Mouse (Mus musculus): Measurements from ENCODE around the gene Hyal2. TPM values are rescaled to one million over a fixed set of nuclear protein-coding genes. Genes with fewer than 3 reads are reported as not detected.
A peak's percentile ranks its signal among the peaks of the same experiment; 100 is the strongest.
"Not testable (repeated sequence)": the region's sequence is repeated elsewhere in the genome, so short reads cannot be mapped to it uniquely, and the experiment has no call there.

Hyal2 gene
- polyA plus RNA-seq, 1 experiment: 11.1 TPM

DNA sequence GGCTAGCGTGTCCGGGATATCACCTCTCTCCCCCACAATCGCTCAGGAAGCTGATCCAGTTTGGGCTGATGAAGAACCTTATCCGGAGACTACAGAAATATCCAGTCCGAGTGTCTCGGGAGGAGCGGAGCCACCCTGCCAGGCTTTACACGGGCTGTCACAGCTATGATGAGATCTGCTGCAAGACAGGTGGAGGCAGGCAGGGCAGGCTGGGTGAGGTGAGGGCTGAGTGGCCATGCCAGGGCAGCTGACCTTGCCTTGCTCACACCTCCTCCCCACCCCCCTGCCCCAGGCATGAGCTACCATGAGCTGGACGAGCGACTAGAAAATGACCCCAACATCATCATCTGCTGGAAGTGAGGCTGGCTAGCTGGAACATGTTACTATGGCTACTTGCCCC, 22.5 kb upstream of the Hyal2 start:
- no peak for DNase-seq (ENCODE audit: extremely low spot score in 1 of 2, low spot score in 1 of 2)

DNA sequence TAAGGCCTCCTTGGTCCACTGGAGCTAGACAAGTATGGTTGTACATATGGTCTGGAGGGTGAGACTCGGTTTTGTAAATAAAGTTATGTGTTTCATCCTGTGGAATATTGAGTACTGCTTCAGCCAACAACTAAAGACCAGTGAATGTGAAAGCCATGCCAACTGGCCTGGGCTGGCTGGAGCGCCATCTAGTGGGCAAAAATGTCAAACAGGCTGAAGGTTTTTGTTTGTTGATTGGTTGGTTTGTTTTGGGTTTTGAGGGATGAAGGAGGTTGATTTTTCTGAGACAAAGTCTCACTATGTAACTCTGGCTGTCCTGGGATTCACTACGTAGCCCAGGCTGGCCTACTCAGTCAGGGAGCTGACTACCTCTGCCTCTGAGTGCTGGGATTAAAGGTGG, 22.1 kb upstream of the Hyal2 start:
- peak in 1 of 2 experiments; percentile 86 for DNase-seq (ENCODE audit: extremely low spot score in 1 of 2, low spot score in 1 of 2)

DNA sequence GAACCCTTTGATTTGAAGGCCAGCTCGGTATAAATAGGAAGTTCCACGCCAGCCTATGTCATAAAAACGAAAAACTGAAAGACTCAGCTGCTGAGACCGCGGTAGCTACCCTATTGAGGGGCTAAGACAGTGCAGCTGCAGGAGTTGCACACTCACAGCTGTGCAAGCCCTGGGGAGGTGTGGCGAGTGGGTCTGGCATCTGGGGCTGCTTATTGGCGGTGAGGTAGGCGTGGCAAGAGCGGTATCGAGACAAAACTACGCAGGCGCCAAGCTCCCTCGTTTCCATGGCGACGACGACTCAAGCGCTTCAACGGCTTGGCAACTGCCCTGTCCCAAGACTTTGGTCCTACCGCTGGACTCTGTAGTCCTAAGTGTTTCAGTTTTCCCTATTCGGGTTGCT, 20.7 kb upstream of the Hyal2 start, which contains the start of gene Zmynd10:
TSS of gene Zmynd10 (plus strand) at position 273 of the 400 bp plus-strand sequence.
- peak; percentile 83 to 92 for DNase-seq (ENCODE audit: extremely low spot score in 1 of 2, low spot score in 1 of 2)

DNA sequence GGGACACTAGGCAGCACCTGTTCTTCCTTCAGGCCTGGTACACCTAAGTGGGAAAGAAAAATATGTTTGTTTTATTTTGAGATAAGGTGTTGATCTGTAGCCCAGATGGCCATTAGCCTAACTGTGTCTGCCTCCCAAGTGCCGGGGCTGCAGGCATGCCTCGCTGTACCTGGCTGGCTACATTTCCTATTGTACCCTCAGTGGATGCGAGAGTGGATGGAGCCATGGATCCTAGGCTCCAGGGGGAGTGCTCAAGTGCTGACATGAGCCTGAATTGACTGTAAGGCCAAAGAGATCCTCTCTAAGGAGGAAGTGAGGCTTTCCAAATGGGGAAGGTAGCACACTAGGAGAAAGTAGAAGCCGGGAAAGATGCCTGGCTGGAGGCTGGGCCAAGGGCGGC, 19.8 kb upstream of the Hyal2 start:
- DNase-seq (ENCODE audit: extremely low spot score in 1 of 2, low spot score in 1 of 2): no peak

DNA sequence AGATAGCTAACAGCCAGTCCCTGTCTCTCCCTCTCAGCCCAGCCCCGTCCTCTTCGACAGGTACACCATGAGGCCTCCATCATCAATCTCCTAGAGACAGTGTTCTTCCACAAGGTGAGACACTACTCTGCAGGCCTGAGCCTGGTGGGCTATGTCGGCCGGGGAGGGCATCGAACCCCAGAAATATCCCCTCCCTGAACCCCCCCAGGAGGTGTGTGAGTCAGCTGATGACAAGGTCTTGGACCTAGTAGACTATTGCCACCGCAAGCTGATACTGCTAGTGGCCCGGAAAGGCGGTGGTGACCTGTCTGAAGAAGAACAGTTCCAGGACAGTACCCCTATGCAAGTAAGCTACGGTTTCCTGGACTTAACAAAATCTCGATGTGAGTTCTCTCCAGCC, 18.9 kb upstream of the Hyal2 start:
- DNase-seq (ENCODE audit: extremely low spot score in 1 of 2, low spot score in 1 of 2): no peak

DNA sequence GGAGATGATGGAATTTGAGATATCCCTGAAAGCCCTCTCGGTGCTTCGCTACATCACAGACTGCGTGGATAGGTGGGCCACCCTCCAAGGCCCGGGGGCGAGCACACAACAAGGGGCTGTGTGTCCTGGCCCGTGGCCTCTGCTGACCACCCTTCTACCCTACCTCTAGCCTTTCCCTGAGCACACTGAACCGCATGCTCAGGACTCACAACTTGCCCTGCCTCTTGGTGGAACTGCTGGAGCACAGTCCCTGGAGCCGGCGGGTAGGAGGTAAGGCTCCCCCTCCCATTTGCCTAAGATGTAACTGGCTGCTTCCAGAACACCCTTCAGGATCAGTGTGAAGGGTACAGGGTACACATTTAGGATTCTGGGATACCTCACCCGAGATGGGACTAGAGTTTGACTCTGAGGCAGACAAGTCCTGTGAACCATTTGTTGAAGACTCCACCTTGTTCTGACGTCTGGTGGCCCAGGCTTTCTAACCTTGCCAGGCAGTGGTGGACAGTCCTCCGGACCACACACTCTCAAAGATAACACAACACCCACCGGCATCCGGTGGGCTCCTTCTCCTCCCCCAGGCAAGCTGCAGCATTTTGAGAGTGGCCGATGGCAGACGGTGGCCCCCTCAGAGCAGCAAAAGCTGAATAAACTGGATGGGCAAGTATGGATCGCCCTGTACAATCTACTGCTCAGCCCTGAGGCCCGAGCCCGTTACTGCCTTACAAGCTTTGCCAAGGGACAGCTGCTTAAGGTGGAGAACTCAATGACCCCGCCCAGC, 18.3 kb upstream of the Hyal2 start:
- no peak for DNase-seq (ENCODE audit: extremely low spot score in 1 of 2, low spot score in 1 of 2)

DNA sequence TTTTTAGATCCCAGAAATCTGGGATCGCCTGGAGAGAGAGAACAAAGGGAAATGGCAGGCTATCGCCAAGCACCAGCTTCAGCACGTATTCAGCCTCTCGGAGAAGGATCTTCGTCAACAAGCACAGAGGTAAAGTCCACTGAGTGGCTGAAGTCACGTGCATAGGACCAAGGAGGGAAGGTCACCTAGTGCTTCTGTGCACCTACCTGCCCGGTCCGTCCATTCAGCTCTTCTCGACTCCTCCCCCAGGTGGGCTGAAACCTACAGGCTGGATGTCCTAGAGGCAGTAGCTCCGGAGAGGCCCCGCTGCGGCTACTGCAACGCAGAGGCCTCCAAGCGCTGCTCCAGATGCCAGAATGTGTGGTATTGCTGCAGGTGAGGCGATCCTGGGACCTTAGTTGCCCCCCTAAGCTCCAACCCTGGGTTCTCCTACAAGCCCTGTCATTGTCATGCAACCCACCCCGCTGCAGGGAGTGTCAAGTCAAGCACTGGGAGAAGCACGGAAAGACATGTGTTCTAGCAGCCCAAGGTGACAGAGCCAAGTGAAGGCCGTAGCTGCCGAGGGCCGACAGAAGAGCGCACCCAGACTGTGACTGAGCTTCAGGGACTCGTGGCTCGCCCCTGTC, 17.1 kb upstream of the Hyal2 start:
- DNase-seq (ENCODE audit: extremely low spot score in 1 of 2, low spot score in 1 of 2): no peak

DNA sequence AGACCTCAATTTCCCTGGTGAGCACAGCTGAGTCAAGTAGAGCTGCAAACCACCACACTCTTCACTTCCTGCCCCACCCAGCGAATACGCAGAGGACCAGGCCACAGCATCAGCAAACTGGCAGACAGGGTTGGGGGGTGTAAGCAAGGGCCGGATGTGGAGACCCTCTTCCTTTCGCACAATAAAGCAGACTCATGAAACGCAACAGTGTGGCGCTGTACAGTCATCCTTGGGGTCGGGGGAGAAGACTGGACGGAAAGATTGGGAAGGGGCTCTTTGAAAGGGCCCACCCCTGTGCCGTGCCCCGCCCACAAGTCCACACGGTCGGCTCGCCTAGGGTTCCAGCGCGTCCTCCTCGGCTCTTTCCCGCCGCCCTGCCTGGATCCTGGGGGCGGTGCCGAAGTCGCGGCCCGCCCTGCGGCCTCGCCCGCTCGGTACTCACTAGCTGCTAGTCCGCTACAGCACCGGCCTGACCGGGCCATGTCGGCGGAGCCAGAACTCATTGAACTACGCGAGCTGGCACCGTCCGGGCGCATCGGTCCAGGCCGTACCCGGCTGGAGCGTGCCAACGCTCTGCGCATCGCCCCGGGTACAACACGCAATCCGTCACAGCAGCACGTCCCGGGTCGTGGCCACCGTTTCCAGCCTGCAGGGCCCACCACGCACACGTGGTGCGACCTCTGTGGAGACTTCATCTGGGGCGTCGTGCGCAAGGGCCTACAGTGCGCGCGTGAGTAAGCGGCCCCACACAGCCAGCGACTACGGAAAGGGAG, 16.4 kb upstream of the Hyal2 start, which contains the start of gene Rassf1:
TSS of gene Rassf1 (plus strand) at position 439 of the 773 bp plus-strand sequence.
- no peak for DNase-seq (ENCODE audit: extremely low spot score in 1 of 2, low spot score in 1 of 2)

DNA sequence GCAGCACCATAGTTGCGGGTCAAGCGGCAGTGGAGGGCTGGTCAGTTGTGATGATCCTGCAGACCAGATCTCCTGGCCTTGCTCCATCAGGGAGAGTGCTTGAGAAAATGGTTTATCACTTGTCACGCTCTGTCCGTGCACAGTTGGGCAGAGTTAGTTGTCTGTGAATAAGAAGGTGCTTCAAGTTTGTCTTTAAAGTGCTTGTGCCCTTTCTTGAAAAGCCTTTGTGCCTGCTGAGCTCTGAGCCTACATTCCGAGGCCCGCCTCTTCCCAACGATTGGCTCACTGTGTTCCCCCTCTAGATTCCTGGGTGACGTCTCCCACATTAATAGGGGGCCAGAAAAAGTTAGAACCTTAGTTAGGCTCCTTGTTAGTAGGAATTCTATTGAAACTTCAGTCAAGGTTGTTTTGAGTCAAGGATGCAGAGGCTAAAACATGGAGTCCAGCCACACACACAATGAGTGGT, 15.8 kb upstream of the Hyal2 start:
- no peak for DNase-seq (ENCODE audit: extremely low spot score in 1 of 2, low spot score in 1 of 2)

DNA sequence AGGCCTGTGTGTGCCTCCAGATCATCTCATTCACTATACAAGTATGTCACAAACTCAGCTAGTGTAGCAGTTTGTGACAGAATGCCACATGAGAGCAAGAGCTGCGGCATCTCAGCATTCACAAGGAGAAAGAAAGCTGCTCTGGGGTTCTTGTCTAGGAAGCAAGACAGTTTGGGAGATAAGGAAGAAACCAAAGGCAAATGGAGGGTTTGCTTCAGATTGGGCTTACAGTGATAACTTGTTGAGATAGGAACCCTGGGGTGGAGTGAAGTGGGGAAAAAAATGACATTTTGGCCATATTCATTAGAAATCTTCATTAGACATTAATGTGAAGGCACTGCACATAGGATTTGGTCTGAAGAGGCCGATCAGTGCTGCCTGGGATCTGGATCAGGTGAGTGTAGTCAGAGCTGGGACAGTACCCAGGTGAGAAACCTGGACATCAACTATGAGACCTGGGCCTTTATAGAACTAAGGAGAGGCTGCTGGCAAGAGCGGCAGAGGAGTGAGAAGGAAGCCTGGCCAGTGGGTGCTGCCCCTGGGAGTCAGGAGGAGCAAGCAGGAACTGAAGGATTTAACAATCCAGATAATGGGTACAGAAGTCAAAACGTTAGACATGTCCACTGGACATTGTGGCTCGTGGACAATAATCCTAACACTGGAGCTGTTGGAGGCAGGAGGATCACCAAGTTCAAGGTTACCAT, 14.9 kb upstream of the Hyal2 start:
- DNase-seq (ENCODE audit: extremely low spot score in 1 of 2, low spot score in 1 of 2): no peak

DNA sequence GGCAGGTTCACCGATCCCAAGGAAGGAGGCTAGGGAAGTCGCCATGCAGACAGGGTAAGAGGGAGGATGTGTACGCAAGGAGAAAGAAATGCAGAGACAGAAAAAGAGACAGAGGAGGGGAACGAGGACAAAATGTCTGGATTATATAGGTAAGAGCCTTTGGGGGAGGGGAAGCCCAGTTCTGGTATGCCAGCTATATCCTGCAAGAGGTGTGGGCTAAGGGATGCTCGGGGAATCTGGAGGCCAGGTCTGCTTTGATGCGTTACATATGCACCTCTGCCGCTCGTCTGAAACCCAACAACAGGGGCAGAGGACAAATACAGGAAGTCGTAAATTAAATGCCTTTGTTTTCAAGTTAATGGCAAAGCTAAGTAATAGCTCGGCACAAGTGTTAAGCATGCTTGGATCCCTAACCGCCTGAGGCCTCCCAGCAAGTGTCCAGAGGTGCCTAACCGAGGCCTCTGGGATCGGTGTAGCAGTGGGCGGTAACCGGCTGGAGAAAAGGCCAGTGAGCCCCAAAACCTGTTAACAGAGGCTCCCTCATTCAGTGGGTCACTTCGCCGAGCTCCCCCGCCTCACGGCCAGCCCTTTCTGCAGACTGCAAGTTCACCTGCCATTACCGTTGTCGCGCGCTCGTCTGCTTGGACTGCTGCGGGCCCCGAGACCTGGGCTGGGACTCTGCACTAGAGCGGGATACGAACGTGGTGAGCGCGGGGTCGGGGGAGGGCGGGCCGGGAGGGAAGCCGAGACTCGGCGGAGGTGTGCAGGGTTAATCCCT, 14.0 kb upstream of the Hyal2 start:
- DNase-seq (ENCODE audit: extremely low spot score in 1 of 2, low spot score in 1 of 2): peak in 1 of 2 experiments; percentile 40

DNA sequence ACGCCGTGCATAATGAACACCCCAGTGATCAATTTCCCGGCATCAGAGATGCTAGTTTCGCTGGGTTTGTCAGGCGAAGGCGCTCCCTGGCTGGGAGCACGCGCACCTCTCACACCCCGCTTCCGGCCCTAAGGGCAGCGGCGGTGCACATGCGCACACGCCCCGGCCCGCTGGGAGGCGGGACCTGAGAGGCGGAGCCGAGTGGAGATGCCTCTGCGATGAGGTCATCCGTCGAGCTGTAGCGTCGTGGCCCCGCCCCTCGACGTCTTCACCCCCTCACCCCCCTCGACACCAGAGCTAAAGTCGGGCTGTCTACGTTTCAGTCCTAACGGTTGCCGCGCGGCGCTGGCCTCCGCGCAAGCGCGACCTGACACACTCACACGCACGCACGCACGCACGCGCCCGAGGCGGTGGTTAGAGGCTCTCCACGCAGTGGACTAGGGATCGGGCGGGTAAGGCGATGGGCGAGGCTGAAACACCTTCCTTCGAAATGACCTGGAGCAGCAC, 13.4 kb upstream of the Hyal2 start:
- DNase-seq (ENCODE audit: extremely low spot score in 1 of 2, low spot score in 1 of 2): peak; percentile 88 to 94

DNA sequence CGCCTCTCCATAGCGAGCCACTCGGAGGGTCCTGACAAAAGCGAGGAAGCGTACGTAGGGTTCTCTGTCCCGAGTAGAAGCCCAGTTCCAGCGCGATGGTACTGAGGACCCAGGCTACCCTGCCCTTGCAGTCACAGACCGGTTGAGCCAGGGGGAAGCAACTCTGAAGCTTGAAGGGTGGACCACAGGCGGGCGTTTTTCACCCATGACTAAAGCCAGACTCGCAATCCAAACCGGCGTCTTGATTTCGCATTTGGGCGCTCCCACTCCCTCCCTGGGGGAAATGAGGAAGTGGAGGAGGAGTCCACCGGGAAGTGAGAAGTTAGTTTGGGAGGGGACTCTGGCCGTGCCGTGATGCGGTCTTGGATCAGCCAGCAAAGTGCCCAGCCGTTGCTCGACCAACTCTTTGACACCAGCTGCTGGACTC, 12.7 kb upstream of the Hyal2 start:
- peak in 1 of 2 experiments; percentile 40 for DNase-seq (ENCODE audit: extremely low spot score in 1 of 2, low spot score in 1 of 2)

DNA sequence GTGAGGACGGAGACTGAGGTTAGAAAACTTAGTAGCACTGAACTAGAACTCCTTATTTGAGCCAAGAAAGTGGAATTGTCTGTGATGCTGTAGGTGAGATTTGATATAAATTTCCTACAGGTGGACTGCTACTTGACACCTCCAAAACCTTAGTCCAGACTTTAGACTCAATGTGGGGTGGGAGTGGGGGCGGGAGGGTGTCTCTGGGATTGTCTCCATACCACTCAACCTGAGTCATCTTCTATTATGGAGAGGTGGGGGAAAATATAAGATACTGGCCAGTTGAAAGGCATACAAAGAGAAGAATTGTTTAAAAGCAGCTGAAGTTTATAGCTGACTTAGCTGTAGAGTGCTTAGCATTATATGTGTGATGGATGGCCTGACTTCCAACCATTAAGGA, 12.0 kb upstream of the Hyal2 start:
- no peak for DNase-seq (ENCODE audit: extremely low spot score in 1 of 2, low spot score in 1 of 2)

DNA sequence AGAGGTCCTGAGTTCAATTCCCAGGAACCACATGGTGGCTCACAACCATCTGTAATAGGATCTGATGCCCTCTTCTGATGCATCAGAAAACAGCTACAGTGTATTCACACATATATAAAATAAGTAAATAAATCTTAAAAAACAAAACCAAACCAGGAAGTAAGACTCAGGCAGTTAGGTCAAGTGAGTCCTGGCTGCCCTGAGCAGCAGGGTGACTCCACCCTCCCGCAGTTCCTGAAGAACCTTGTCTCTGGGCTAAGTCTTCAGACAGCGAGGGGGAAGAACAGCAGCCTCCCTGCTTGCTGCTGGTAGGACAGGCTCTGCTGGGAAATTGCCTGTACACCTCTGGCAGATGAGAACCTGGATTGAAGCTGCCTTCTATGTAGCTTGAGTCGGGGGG, 11.4 kb upstream of the Hyal2 start:
- DNase-seq (ENCODE audit: extremely low spot score in 1 of 2, low spot score in 1 of 2): no peak

DNA sequence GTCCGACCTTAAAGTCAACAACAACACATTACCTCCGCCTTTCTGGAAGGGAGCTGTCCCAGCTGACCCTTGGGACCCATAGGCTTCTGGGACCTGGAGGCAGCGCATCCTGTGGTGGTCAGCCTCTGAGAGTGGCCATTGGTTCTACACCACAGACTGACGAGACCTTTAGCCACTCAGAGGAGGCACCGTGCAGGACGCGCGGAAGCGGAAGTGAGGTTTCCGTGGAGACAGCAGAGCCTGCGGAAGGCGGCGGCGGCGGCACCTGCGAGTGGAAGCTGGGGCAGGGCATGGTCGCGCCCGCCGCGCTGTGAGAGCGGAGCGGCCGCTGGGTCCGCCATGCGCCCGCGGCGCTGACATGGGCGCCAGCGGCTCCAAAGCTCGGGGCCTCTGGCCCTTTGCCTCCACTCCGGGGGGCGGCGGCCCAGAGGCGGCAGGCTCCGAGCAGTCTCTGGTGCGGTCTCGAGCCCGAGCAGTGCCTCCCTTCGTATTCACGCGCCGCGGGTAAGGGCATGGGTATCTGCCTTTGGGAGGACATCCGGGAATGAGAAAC, 4.6 kb upstream of the Hyal2 start, which contains the start of gene Tusc2:
TSS of gene Tusc2 (plus strand) at position 227 of the 553 bp plus-strand sequence.
- peak; percentile 96 to 97 for DNase-seq (ENCODE audit: extremely low spot score in 1 of 2, low spot score in 1 of 2)

DNA sequence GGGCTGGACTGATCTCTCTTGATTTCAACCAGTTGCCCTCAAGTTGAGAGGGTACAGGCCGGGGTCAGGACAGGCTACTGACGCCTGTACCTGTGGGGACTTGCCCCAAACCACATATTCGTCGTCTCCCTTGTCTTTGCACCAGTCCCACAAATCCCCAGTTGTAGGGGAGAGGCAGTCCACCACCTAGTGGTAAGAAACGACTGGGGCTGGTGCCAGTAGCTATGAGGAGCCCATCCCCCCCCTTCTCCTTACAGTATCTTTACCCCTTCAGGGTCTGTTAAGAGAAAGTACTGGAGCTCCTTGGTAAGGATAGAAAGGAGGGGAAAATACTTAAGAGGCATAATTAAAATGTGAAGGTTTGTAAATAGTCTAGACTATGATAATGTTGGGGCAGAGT, 2.2 kb upstream of the Hyal2 start:
- DNase-seq (ENCODE audit: extremely low spot score in 1 of 2, low spot score in 1 of 2): not testable (repeated sequence)

DNA sequence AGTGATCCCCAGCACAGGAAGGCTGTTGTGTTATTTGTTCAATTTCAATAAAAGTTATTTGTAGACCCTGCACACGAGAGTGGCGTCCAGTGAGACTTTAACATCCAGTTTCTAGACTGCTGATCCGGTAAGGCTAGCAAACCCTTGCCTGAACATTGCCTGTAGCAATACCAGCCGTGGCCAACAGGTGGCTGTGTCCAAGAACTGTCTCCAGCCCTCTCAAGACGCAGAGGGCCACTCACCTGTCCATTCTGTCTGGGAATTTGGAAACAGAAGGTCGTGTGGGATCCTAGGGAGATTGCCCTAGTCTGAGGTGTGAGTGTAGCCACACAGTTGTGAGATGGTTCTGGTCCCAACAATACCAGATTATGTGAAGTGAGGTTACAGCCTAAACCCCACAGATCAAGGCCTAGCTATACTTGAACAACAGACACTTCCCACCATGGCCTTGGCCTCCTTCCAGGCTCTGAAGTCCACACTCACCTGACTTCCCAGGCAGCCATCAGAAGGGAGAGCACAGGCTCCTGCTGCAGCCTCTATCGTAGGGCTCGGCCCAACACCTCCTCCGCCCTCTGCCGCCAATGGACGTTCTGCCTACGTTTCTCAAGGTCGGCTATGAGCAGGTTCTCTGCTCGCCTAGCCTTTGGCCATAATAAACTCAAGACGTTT, 1.6 kb upstream of the Hyal2 start:
- peak in 1 of 2 experiments; percentile 83 for DNase-seq (ENCODE audit: extremely low spot score in 1 of 2, low spot score in 1 of 2)

DNA sequence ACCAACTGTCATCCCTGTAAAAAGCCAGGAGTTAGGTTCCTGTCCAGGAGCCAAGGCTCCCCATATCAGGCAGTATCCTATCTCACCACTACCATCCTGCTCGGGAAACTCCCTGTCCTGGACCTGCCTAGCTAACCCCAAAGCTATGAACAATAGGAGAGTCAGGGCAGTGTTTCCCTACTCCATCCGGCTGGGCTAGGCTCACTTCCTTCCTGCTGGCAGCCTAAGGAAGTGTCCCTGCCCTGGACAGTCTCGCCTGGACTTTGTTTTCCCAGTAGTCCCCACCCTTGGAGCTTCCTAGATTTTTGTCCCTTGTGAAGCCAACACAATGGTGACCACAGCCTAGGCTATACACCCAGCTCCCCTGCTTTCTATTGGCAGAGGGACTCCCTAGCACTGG, 890 bp upstream of the Hyal2 start:
- no peak for DNase-seq (ENCODE audit: extremely low spot score in 1 of 2, low spot score in 1 of 2)
